8 mouse cellular contexts compared by ENCODE assay signal in the genomic region with DNA sequence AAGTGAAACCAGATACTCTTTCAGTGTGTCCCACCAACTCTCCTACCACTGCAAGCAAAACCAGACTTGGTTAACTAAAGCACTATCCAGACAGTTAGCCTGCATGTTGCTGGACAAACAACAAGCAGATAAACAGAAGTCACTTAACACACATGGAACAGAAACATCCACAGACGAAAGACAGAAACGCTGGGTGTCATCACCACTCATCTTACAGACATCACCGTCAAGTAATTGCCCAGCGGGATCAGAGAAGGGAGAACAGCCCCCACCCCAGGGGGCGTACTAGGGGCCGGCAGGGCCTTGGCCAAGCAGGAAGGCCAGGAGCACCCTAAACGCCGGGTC. TPM values are rescaled to one million over a fixed set of nuclear protein-coding genes. Genes with fewer than 3 reads are reported as not detected.
A peak's percentile ranks its signal among the peaks of the same experiment; 100 is the strongest.
DNase-seq lines count a peak whose midpoint lies in the region; ATAC-seq lines count a peak whose summit lies in the region.

No protein-coding gene starts in this region.

- peak overlapping the region; percentile 87 for H3K4me2 ChIP-seq in heart, embryonic 16.5 days (ENCODE audit: low read depth, low read length)
- peak overlapping the region; percentile 77 for H3K4me2 ChIP-seq in midbrain, embryonic 12.5 days (replicated peaks)

- WGBS in heart, embryonic 16.5 days: 0% methylated on average over 8 of the region's 8 CpGs
- WGBS in hindbrain, embryonic 10.5 days: under 1% methylated on average over 8 of the region's 8 CpGs
- under 1% methylated on average over 8 of the region's 8 CpGs for WGBS in midbrain, embryonic 12.5 days

- no peaks in the 10 kb centered on the region for H3K9me3 ChIP-seq in heart, embryonic 16.5 days (replicated peaks; ENCODE audit: control insufficient read depth, low read length)
- H3K9me3 ChIP-seq in hindbrain, embryonic 10.5 days: peaks cover 7% of the 10 kb centered on the region; the same call in 1 of the 2 replicates
- 0 out of 2 replicates have a peak, but pooled peaks cover 2% of the 10 kb centered on the region for H3K9me3 ChIP-seq in midbrain, embryonic 12.5 days

- no peaks in the 10 kb centered on the region for H3K27me3 ChIP-seq in heart, embryonic 16.5 days (ENCODE audit: control insufficient read depth, insufficient read depth, low read length)
- no peaks in the 10 kb centered on the region for H3K27me3 ChIP-seq in hindbrain, embryonic 10.5 days (ENCODE audit: insufficient read depth, poor library complexity, severe bottlenecking)
- H3K27me3 ChIP-seq in midbrain, embryonic 12.5 days: no peaks in the 10 kb centered on the region

- intact Hi-C loops in heart, postnatal 25 days (cut with DNase I): loop anchor here (5.0 kb wide), 1 partner anchor 160 kb away; the partner anchor contains the start of gene Larp1
- intact Hi-C loops in left cerebral cortex, postnatal 25 days (cut with DNase I): no loop called here

- H3K4me1 ChIP-seq in heart, embryonic 16.5 days (ENCODE audit: control insufficient read depth, insufficient read depth, low read length): peaks cover 16% of the 10 kb centered on the region
- peaks cover 20% of the 10 kb centered on the region for H3K4me1 ChIP-seq in hindbrain, embryonic 10.5 days (replicated peaks)
- peaks cover 18% of the 10 kb centered on the region for H3K4me1 ChIP-seq in midbrain, embryonic 12.5 days

- ATAC-seq in heart, embryonic 16.5 days (replicated peaks; ENCODE audit: extremely low read depth, insufficient read depth, low FRiP score): peak; percentile 56
- no peak for ATAC-seq in midbrain, embryonic 12.5 days (ENCODE audit: low FRiP score, low read depth)
- ATAC-seq in activated CD4-positive, CD25-positive, alpha-beta regulatory T cell, adult 4 months: no peak

- peak overlapping the region; percentile 73 for H3K9ac ChIP-seq in heart, embryonic 16.5 days (ENCODE audit: low read length)
- H3K9ac ChIP-seq in midbrain, embryonic 12.5 days (replicated peaks): peak overlapping the region; percentile 78

- no peak for DNase-seq in heart, postnatal 25 days (ENCODE audit: low spot score)
- peak; percentile 26 for DNase-seq in MEL-GATA-1-ER (ENCODE audit: extremely low read depth, low read depth)
- no peak for DNase-seq in hindbrain, embryonic 10.5 days (ENCODE audit: low spot score)
- DNase-seq in embryo, embryonic 11 days: no peak
- DNase-seq in left cerebral cortex, postnatal 25 days (ENCODE audit: low spot score in 2 of 2): no peak

- H3K27ac ChIP-seq in heart, embryonic 16.5 days (ENCODE audit: low read length): no peak overlapping the region
- H3K27ac ChIP-seq in hindbrain, embryonic 10.5 days: peak overlapping the region; percentile 90
- H3K27ac ChIP-seq in midbrain, embryonic 12.5 days (replicated peaks): peak overlapping the region; percentile 55

- peak overlapping the region; percentile 67 for H3K4me3 ChIP-seq in heart, embryonic 16.5 days (ENCODE audit: low read length)
- peak overlapping the region; percentile 76 for H3K4me3 ChIP-seq in hindbrain, embryonic 10.5 days
- H3K4me3 ChIP-seq in midbrain, embryonic 12.5 days: peak overlapping the region; percentile 93

- H3K36me3 ChIP-seq in heart, embryonic 16.5 days (ENCODE audit: control insufficient read depth, insufficient read depth): peaks cover 25% of the 10 kb centered on the region
- H3K36me3 ChIP-seq in hindbrain, embryonic 10.5 days: peaks cover 40% of the 10 kb centered on the region
- H3K36me3 ChIP-seq in midbrain, embryonic 12.5 days: peaks cover 33% of the 10 kb centered on the region

RNA-seq across cellular contexts. Expression of gene Gemin5, which starts 0.5 kb away (rescaled TPM):
- 11.5 and 12.4 TPM in 2 replicates for polyA plus RNA-seq in heart, embryonic 16.5 days (2015; fragmentation: Nextera tagmentation; extraction: Ambion mirVana)
- 1 to 10 TPM; 8.5 to 8.9 TPM for total RNA-seq in heart, postnatal 25 days (2021)
- 27.0 and 31.8 TPM in 2 replicates for polyA plus RNA-seq in hindbrain, embryonic 10.5 days (2016; fragmentation: Nextera tagmentation; extraction: Ambion mirVana)
- polyA plus RNA-seq in midbrain, embryonic 12.5 days (2016; fragmentation: Nextera tagmentation; extraction: Ambion mirVana): 22.9 and 23.9 TPM in 2 replicates
- polyA plus RNA-seq in activated CD4-positive, CD25-positive, alpha-beta regulatory T cell, adult 4 months (2017; shearing (Covaris generic)): 1 to 10 TPM; 4.9 to 6.3 TPM
- total RNA-seq in left cerebral cortex, postnatal 25 days (2021): 10 to 100 TPM; 16.5 to 18.1 TPM

RNA-seq across cellular contexts. Expression of gene Mrpl22, which starts 3.7 kb away (rescaled TPM):
- 112 TPM in 2 replicates for polyA plus RNA-seq in heart, embryonic 16.5 days (2015; fragmentation: Nextera tagmentation; extraction: Ambion mirVana)
- total RNA-seq in heart, postnatal 25 days (2021): 10 to 100 TPM; 46.2 to 50.7 TPM
- 140 TPM in 2 replicates for polyA plus RNA-seq in hindbrain, embryonic 10.5 days (2016; fragmentation: Nextera tagmentation; extraction: Ambion mirVana)
- 105 and 106 TPM in 2 replicates for polyA plus RNA-seq in midbrain, embryonic 12.5 days (2016; fragmentation: Nextera tagmentation; extraction: Ambion mirVana)
- polyA plus RNA-seq in activated CD4-positive, CD25-positive, alpha-beta regulatory T cell, adult 4 months (2017; shearing (Covaris generic)): 10 to 100 TPM; 63.7 to 66.7 TPM
- total RNA-seq in left cerebral cortex, postnatal 25 days (2021): 10 to 100 TPM; 33.9 to 35.5 TPM

RNA-seq across cellular contexts. Expression of gene Igtp, which starts 31.6 kb away (rescaled TPM):
- 8.2 and 12.3 TPM in 2 replicates for polyA plus RNA-seq in heart, embryonic 16.5 days (2015; fragmentation: Nextera tagmentation; extraction: Ambion mirVana)
- total RNA-seq in heart, postnatal 25 days (2021): 1 to 10 TPM; 6.4 TPM
- 1.6 and 2.5 TPM in 2 replicates for polyA plus RNA-seq in hindbrain, embryonic 10.5 days (2016; fragmentation: Nextera tagmentation; extraction: Ambion mirVana)
- 1.8 and 1.9 TPM in 2 replicates for polyA plus RNA-seq in midbrain, embryonic 12.5 days (2016; fragmentation: Nextera tagmentation; extraction: Ambion mirVana)
- polyA plus RNA-seq in activated CD4-positive, CD25-positive, alpha-beta regulatory T cell, adult 4 months (2017; shearing (Covaris generic)): 100 to 1,000 TPM; 396 to 413 TPM
- 1 to 10 TPM; 2.5 to 3.2 TPM for total RNA-seq in left cerebral cortex, postnatal 25 days (2021)

RNA-seq across cellular contexts. Expression of gene Irgm2, which starts 31.6 kb away (rescaled TPM):
- polyA plus RNA-seq in heart, embryonic 16.5 days (2015; fragmentation: Nextera tagmentation; extraction: Ambion mirVana): 4.2 and 6.4 TPM in 2 replicates
- 10 to 100 TPM in 1 of 2 experiments, 1 to 10 TPM in 1; 9.3 to 10.7 TPM for total RNA-seq in heart, postnatal 25 days (2021)
- polyA plus RNA-seq in hindbrain, embryonic 10.5 days (2016; fragmentation: Nextera tagmentation; extraction: Ambion mirVana): 0.44 and 0.55 TPM in 2 replicates
- 0.55 and 0.97 TPM in 2 replicates for polyA plus RNA-seq in midbrain, embryonic 12.5 days (2016; fragmentation: Nextera tagmentation; extraction: Ambion mirVana)
- 10 to 100 TPM; 52.8 to 55.5 TPM for polyA plus RNA-seq in activated CD4-positive, CD25-positive, alpha-beta regulatory T cell, adult 4 months (2017; shearing (Covaris generic))
- 1 to 10 TPM; 1.8 to 2.8 TPM for total RNA-seq in left cerebral cortex, postnatal 25 days (2021)

Comparison
In these comparisons a context has a peak if more than half of its experiments do, and no peak if none do; other contexts are left out.
1. RNA of gene Igtp, which starts 31.6 kb away (polyA plus RNA-seq): 396 to 413 TPM in activated CD4-positive, CD25-positive, alpha-beta regulatory T cell, adult 4 months; 8.2 to 12.3 TPM in heart, embryonic 16.5 days, 1.6 to 2.5 TPM in hindbrain, embryonic 10.5 days and 1.8 to 1.9 TPM in midbrain, embryonic 12.5 days; every median in the first group is over 10 times any median in the second.
2. Peak in every context shown above with its lines, with median percentiles within 50 percentile points of each other: H3K4me3 ChIP-seq.